Mouse (Mus musculus): ENCODE results near the gene Dcdc2b.

The Dcdc2b gene

GRCm38 (mm10) chr4:129614093-129614492 lies at the start of gene Dcdc2b:
Gene Dcdc2b, minus strand, starts transcription at chr4:129614257.
- DNase-seq (ENCODE audit: low read depth) = peak; percentile 31

GRCm38 (mm10) chr4:129662255-129662813 lies 48.3 kb upstream of the Dcdc2b start:
- DNase-seq (ENCODE audit: low read depth) = no peak

GRCm38 (mm10) chr4:129661584-129661983 lies 47.5 kb upstream of the Dcdc2b start:
- DNase-seq (ENCODE audit: low read depth) = no peak

- no peak for DNase-seq (ENCODE audit: low read depth)
Observed at GRCm38 (mm10) chr4:129654770-129655169, 40.7 kb upstream of the Dcdc2b start.

- no peak for DNase-seq (ENCODE audit: low read depth)
Observed at GRCm38 (mm10) chr4:129650359-129650758, 36.3 kb upstream of the Dcdc2b start.

GRCm38 (mm10) chr4:129648656-129649055 lies 34.6 kb upstream of the Dcdc2b start:
- peak; percentile 53 for DNase-seq (ENCODE audit: low read depth)

- DNase-seq (ENCODE audit: low read depth) = no peak
Observed at GRCm38 (mm10) chr4:129645204-129645603, 31.1 kb upstream of the Dcdc2b start.

- DNase-seq (ENCODE audit: low read depth) = peak; percentile 78
Observed at GRCm38 (mm10) chr4:129641756-129642155, 27.7 kb upstream of the Dcdc2b start.

GRCm38 (mm10) chr4:129640638-129641467 lies 26.8 kb upstream of the Dcdc2b start, which contains the start of gene Txlna:
Gene Txlna, minus strand, starts transcription at chr4:129641065.
- DNase-seq (ENCODE audit: low read depth) = peak; percentile 100

- peak; percentile 65 for DNase-seq (ENCODE audit: low read depth)
Observed at GRCm38 (mm10) chr4:129640101-129640637, 26.1 kb upstream of the Dcdc2b start.

- DNase-seq (ENCODE audit: low read depth) = no peak
Observed at GRCm38 (mm10) chr4:129639221-129639620, 25.2 kb upstream of the Dcdc2b start.

GRCm38 (mm10) chr4:129633852-129634251 lies 19.8 kb upstream of the Dcdc2b start:
- no peak for DNase-seq (ENCODE audit: low read depth)

GRCm38 (mm10) chr4:129631867-129632266 lies 17.8 kb upstream of the Dcdc2b start:
- no peak for DNase-seq (ENCODE audit: low read depth)

- peak; percentile 33 for DNase-seq (ENCODE audit: low read depth)
Observed at GRCm38 (mm10) chr4:129630944-129631343, 16.9 kb upstream of the Dcdc2b start.

- DNase-seq (ENCODE audit: low read depth) = no peak
Observed at GRCm38 (mm10) chr4:129626035-129626434, 12.0 kb upstream of the Dcdc2b start.

- no peak for DNase-seq (ENCODE audit: low read depth)
Observed at GRCm38 (mm10) chr4:129625496-129625895, 11.4 kb upstream of the Dcdc2b start.

GRCm38 (mm10) chr4:129625029-129625370 lies 10.9 kb upstream of the Dcdc2b start:
- no peak for DNase-seq (ENCODE audit: low read depth)

GRCm38 (mm10) chr4:129624281-129625028 lies 10.4 kb upstream of the Dcdc2b start:
- peak; percentile 94 for DNase-seq (ENCODE audit: low read depth)

GRCm38 (mm10) chr4:129623681-129624091 lies 9.6 kb upstream of the Dcdc2b start, which contains the start of gene Ccdc28b:
Gene Ccdc28b, minus strand, starts transcription at chr4:129623947.
- DNase-seq (ENCODE audit: low read depth) = peak; percentile 68

- DNase-seq (ENCODE audit: low read depth) = peak; percentile 19
Observed at GRCm38 (mm10) chr4:129622803-129623535, 8.9 kb upstream of the Dcdc2b start.

GRCm38 (mm10) chr4:129622120-129622802 lies 8.2 kb upstream of the Dcdc2b start:
- no peak for DNase-seq (ENCODE audit: low read depth)

All from NIH3T3 (cell line).